Mouse (Mus musculus) neural tube, embryonic 11.5 days (tissue): ENCODE results near the gene Hbb-y. TPM values are rescaled to one million over a fixed set of nuclear protein-coding genes. Genes with fewer than 3 reads are reported as not detected.
"Not testable (repeated sequence)": the region's sequence is repeated elsewhere in the genome, so short reads cannot be mapped to it uniquely, and the experiment has no call there.

Source experiments
- ATAC-seq: fragments of 200-750 bp; cut with Nextera tagmentation; 2 replicates; pipeline ENCODE4 v1.8.0; 2017; ENCODE audit warnings: moderate number of reproducible peaks, mild to moderate bottlenecking, moderate TSS enrichment, moderate library complexity; ENCODE audit not compliant: insufficient read depth, low FRiP score, low TSS enrichment
- DNase-seq: peaks from one replicate; pipeline ENCODE4 v3.0.0-alpha.2; 2015; ENCODE audit warnings: low spot score
- H3K27ac ChIP-seq: fragments of 300-500 bp; sonication (generic); 2 replicates; pipeline ENCODE4 v1.5.1; 2014; ENCODE audit warnings: low read depth, mild to moderate bottlenecking, low read length
- H3K27me3 ChIP-seq: fragments of 300-500 bp; sonication (generic); 2 replicates; pipeline ENCODE4 v1.6.1; 2014; ENCODE audit warnings: mild to moderate bottlenecking, low read length, mixed read lengths; ENCODE audit not compliant: control insufficient read depth, insufficient read depth
- H3K36me3 ChIP-seq: fragments of 300-500 bp; sonication (generic); 2 replicates; pipeline ENCODE4 v1.6.1; 2014; ENCODE audit warnings: mild to moderate bottlenecking, low read length, moderate library complexity, mixed read lengths; ENCODE audit not compliant: control insufficient read depth, insufficient read depth
- H3K4me1 ChIP-seq: fragments of 300-500 bp; sonication (generic); 2 replicates; pipeline ENCODE4 v1.6.1; 2014; ENCODE audit warnings: low read length, mixed read lengths; ENCODE audit not compliant: control insufficient read depth, insufficient read depth
- H3K4me2 ChIP-seq: fragments of 300-500 bp; sonication (generic); 2 replicates; pipeline ENCODE4 v1.6.1; 2014; ENCODE audit warnings: low read depth, mild to moderate bottlenecking, moderate library complexity
- H3K4me3 ChIP-seq: fragments of 300-500 bp; sonication (generic); 2 replicates; pipeline ENCODE4 v1.5.1; 2014; ENCODE audit warnings: low read depth, low read length
- H3K9ac ChIP-seq: fragments of 300-500 bp; sonication (generic); 2 replicates; pipeline ENCODE4 v1.6.1; 2014; ENCODE audit warnings: mild to moderate bottlenecking, low read length
- H3K9me3 ChIP-seq: fragments of 300-500 bp; sonication (generic); 2 replicates; pipeline ENCODE4 v1.6.1; 2016; ENCODE audit warnings: low read length; ENCODE audit not compliant: control insufficient read depth
- WGBS: fragments of 180-500 bp; shearing (Covaris S2); extraction: QIAGEN DNeasy Blood & Tissue Kit; methylation state at CpG from one replicate; pipeline ENCODE4 v1.1.7; 2014; 5-methylcytosine and 5-hydroxymethylcytosine counted together
- polyA plus RNA-seq: library from polyadenylated mRNA; unstranded; fragments of >200 nt; fragmentation: Nextera tagmentation; extraction: Ambion mirVana; gene quantifications from 2 replicates; pipeline ENCODE4 v1.2.1, GENCODE M21; 2014

The Hbb-y gene
- polyA plus RNA-seq, 1 experiment from 2014 or later = 8,929 TPM

- WGBS = 69% methylated on average over 1 of the region's 1 CpGs
- no peak for ATAC-seq
- no peak overlapping the region for H3K27ac ChIP-seq
Observed at GRCm38 (mm10) chr7:103809801-103810155, 43.2 kb downstream of the Hbb-y start.

GRCm38 (mm10) chr7:103808971-103809800 is 43.8 kb downstream of the Hbb-y start:
- H3K9me3 ChIP-seq = no peaks in the 10 kb centered on the region
- no peak overlapping the region for H3K4me3 ChIP-seq
- H3K4me1 ChIP-seq = no peaks in the 10 kb centered on the region
- H3K9ac ChIP-seq = no peak overlapping the region
- H3K36me3 ChIP-seq = no peaks in the 10 kb centered on the region
- DNase-seq = no peak
- WGBS = 77% methylated on average over 5 of the region's 5 CpGs
- no peak overlapping the region for H3K27ac ChIP-seq
- no peak for ATAC-seq
- H3K27me3 ChIP-seq = no peaks in the 10 kb centered on the region
- H3K4me2 ChIP-seq = no peak overlapping the region

More at GRCm38 (mm10) chr7:103809801-103810155, 43.2 kb downstream of the Hbb-y start:
- Histone ChIP-seq H3K4me1 (no peaks in the 10 kb centered on the region), H3K27me3 (no peaks in the 10 kb centered on the region), H3K36me3 (no peaks in the 10 kb centered on the region), H3K4me2 (no peak overlapping the region), H3K9me3 (no peaks in the 10 kb centered on the region), H3K4me3 (no peak overlapping the region), H3K9ac (no peak overlapping the region)
- DNase-seq = no peak

- not testable (repeated sequence) for H3K4me2 ChIP-seq, ATAC-seq
- WGBS = 68% methylated on average over 2 of the region's 2 CpGs
Observed at GRCm38 (mm10) chr7:103808120-103808519, 44.9 kb downstream of the Hbb-y start.

GRCm38 (mm10) chr7:103806856-103807255 is 46.2 kb downstream of the Hbb-y start:
- ATAC-seq = no peak
- 82% methylated on average over 1 of the region's 1 CpGs for WGBS

More at GRCm38 (mm10) chr7:103808120-103808519, 44.9 kb downstream of the Hbb-y start:
- not testable (repeated sequence) for H3K9me3 ChIP-seq, H3K9ac ChIP-seq, H3K4me3 ChIP-seq, H3K36me3 ChIP-seq, H3K27me3 ChIP-seq, H3K27ac ChIP-seq, H3K4me1 ChIP-seq, DNase-seq

More at GRCm38 (mm10) chr7:103806856-103807255, 46.2 kb downstream of the Hbb-y start:
- no peaks in the 10 kb centered on the region for H3K27me3 ChIP-seq
- H3K4me3 ChIP-seq = no peak overlapping the region
- no peaks in the 10 kb centered on the region for H3K9me3 ChIP-seq
- H3K27ac ChIP-seq = no peak overlapping the region
- no peak overlapping the region for H3K4me2 ChIP-seq
- no peak overlapping the region for H3K9ac ChIP-seq
- no peak for DNase-seq
- no peaks in the 10 kb centered on the region for H3K4me1 ChIP-seq
- no peaks in the 10 kb centered on the region for H3K36me3 ChIP-seq

Other genes with a start within 250 kb of the Hbb-y start
- gene Olfr620, start 240.7 kb downstream of the Hbb-y start, polyA plus RNA-seq = not detected in 2 replicates
- not detected in 2 replicates for gene Olfr622, start 210.5 kb downstream of the Hbb-y start, polyA plus RNA-seq
- gene Olfr623, start 189.5 kb downstream of the Hbb-y start, polyA plus RNA-seq = not detected in 2 replicates
- gene Olfr624, start 182.0 kb downstream of the Hbb-y start, polyA plus RNA-seq = 0.04 TPM in 2 replicates
- gene Olfr625-ps1, start 170.5 kb downstream of the Hbb-y start, polyA plus RNA-seq = not detected in 2 replicates
- gene Olfr243, start 138.5 kb downstream of the Hbb-y start, polyA plus RNA-seq = not detected in 2 replicates
- not detected in 2 replicates for gene Olfr628, start 122.8 kb downstream of the Hbb-y start, polyA plus RNA-seq
- gene Olfr629, start 108.3 kb downstream of the Hbb-y start, polyA plus RNA-seq = not detected in 2 replicates
- gene Olfr630, start 95.9 kb downstream of the Hbb-y start, polyA plus RNA-seq = not detected in 2 replicates
- not detected in 2 replicates for gene Olfr69, start 81.6 kb downstream of the Hbb-y start, polyA plus RNA-seq
- not detected in 2 replicates for gene Olfr68, start 73.5 kb downstream of the Hbb-y start, polyA plus RNA-seq
- not detected in 2 replicates for gene Olfr67, start 61.4 kb downstream of the Hbb-y start, polyA plus RNA-seq
- gene Hbb-bt, start 39.2 kb downstream of the Hbb-y start, polyA plus RNA-seq = 601 and 630 TPM in 2 replicates
- gene Hbb-bs, start 25.1 kb downstream of the Hbb-y start, polyA plus RNA-seq = 191 and 252 TPM in 2 replicates
- gene Hbb-bh2, start 12.7 kb downstream of the Hbb-y start, polyA plus RNA-seq = not detected in 2 replicates
- 2,034 and 2,085 TPM in 2 replicates for gene Hbb-bh1, start 10.1 kb downstream of the Hbb-y start, polyA plus RNA-seq
- not detected in 2 replicates for gene Olfr66, start 33.0 kb upstream of the Hbb-y start, polyA plus RNA-seq
- gene Olfr64, start 41.3 kb upstream of the Hbb-y start, polyA plus RNA-seq = not detected in 2 replicates
- not detected in 2 replicates for gene Olfr65, start 50.3 kb upstream of the Hbb-y start, polyA plus RNA-seq
- not detected in 2 replicates for gene Olfr631, start 75.6 kb upstream of the Hbb-y start, polyA plus RNA-seq
- not detected in 2 replicates for gene Olfr632, start 81.1 kb upstream of the Hbb-y start, polyA plus RNA-seq
- not detected in 2 replicates for gene Olfr633, start 91.2 kb upstream of the Hbb-y start, polyA plus RNA-seq
- not detected in 2 replicates for gene Olfr635, start 117.9 kb upstream of the Hbb-y start, polyA plus RNA-seq
- not detected in 2 replicates for gene Olfr638, start 145.5 kb upstream of the Hbb-y start, polyA plus RNA-seq
- not detected in 2 replicates for gene Olfr639, start 164.1 kb upstream of the Hbb-y start, polyA plus RNA-seq
- not detected in 2 replicates for gene Olfr640, start 172.4 kb upstream of the Hbb-y start, polyA plus RNA-seq
- gene Olfr641, start 182.2 kb upstream of the Hbb-y start, polyA plus RNA-seq = not detected in 2 replicates
- not detected in 2 replicates for gene Olfr642, start 199.4 kb upstream of the Hbb-y start, polyA plus RNA-seq
- not detected in 2 replicates for gene 4930516K23Rik, start 208.2 kb upstream of the Hbb-y start, polyA plus RNA-seq
- gene Olfr644, start 218.7 kb upstream of the Hbb-y start, polyA plus RNA-seq = not detected in 2 replicates
- not detected in 2 replicates for gene Olfr645, start 232.2 kb upstream of the Hbb-y start, polyA plus RNA-seq